In genomic region chr8:85072364-85072929, GRCm38 (mm10) we compare ENCODE assay signal across 9 mouse cellular contexts. TPM values are rescaled to one million over a fixed set of nuclear protein-coding genes. Genes with fewer than 3 reads are reported as not detected.
DNase-seq lines count a peak whose midpoint lies in the region; ATAC-seq and TF ChIP-seq lines count a peak whose summit lies in the region.
"Had no signal": no experiment of that assay in that cellular context is flagged by ENCODE, and none has a peak within 500 bp of the region (broad histone marks: within the 10 kb centered on the region; RNA-seq: fewer than 3 reads in every experiment).

No protein-coding gene starts in this region.

- H3K9me3 ChIP-seq in G1E (replicated peaks), result no peaks in the 10 kb centered on the region
- H3K9me3 ChIP-seq in forebrain, embryonic 16.5 days (ENCODE audit: control insufficient read depth, low read length), result no peaks in the 10 kb centered on the region
- no peaks in the 10 kb centered on the region for H3K9me3 ChIP-seq in midbrain, embryonic 10.5 days (replicated peaks)

- peak overlapping the region; percentile 88 for H3K9ac ChIP-seq in forebrain, embryonic 16.5 days (replicated peaks; ENCODE audit: low read depth, low read length)

- no peak for TF ChIP-seq POLR2A in kidney, adult 2 months (IDR thresholded peaks at IDR 0.05; ENCODE audit: low read depth, low read length)

- peak overlapping the region; percentile 54 for H3K27ac ChIP-seq in kidney, adult 2 months (ENCODE audit: insufficient read depth, low read depth, low read length)
- H3K27ac ChIP-seq in forebrain, embryonic 16.5 days (ENCODE audit: low read length), result peak overlapping the region; percentile 95
- H3K27ac ChIP-seq in midbrain, embryonic 10.5 days (replicated peaks), result peak overlapping the region; percentile 96

- no peaks in the 10 kb centered on the region for H3K36me3 ChIP-seq in kidney, adult 2 months (ENCODE audit: control insufficient read depth, insufficient read depth, low read length)
- H3K36me3 ChIP-seq in G1E (replicated peaks), result peaks cover 71% of the 10 kb centered on the region
- peaks cover 18% of the 10 kb centered on the region for H3K36me3 ChIP-seq in forebrain, embryonic 16.5 days (ENCODE audit: control insufficient read depth, insufficient read depth)
- H3K36me3 ChIP-seq in midbrain, embryonic 10.5 days, result peaks cover 52% of the 10 kb centered on the region

- WGBS in kidney, adult 2 months, result 22% methylated on average over 9 of the region's 9 CpGs
- 44% methylated on average over 9 of the region's 9 CpGs for WGBS in forebrain, embryonic 16.5 days
- WGBS in midbrain, embryonic 10.5 days, result 45% methylated on average over 9 of the region's 9 CpGs

- peak overlapping the region; percentile 76 for H3K4me3 ChIP-seq in kidney, adult 2 months (ENCODE audit: insufficient read depth, low read depth, low read length)
- peak overlapping the region; percentile 81 for H3K4me3 ChIP-seq in G1E (ENCODE audit: low read depth, low read length)
- peak overlapping the region; percentile 92 for H3K4me3 ChIP-seq in forebrain, embryonic 16.5 days (replicated peaks; ENCODE audit: low read length)
- peak overlapping the region; percentile 95 for H3K4me3 ChIP-seq in midbrain, embryonic 10.5 days

- no peak for TF ChIP-seq CTCF in kidney, adult 2 months (conservative IDR thresholded peaks at IDR 0.05; ENCODE audit: insufficient read depth, insufficient read length, low read depth, low read length)
- no peak for TF ChIP-seq CTCF in G1E (IDR thresholded peaks at IDR 0.05; ENCODE audit: low read depth, low read length)

- peaks cover 10% of the 10 kb centered on the region; the same call in 1 of the 2 replicates for H3K4me1 ChIP-seq in kidney, adult 2 months (ENCODE audit: control insufficient read depth, insufficient read depth, low read length)
- H3K4me1 ChIP-seq in G1E (ENCODE audit: insufficient read depth, low read depth, low read length), result peaks cover 54% of the 10 kb centered on the region
- peaks cover 16% of the 10 kb centered on the region for H3K4me1 ChIP-seq in forebrain, embryonic 16.5 days (replicated peaks; ENCODE audit: control insufficient read depth, insufficient read depth, low read length)
- peaks cover 28% of the 10 kb centered on the region for H3K4me1 ChIP-seq in midbrain, embryonic 10.5 days

- DNase-seq in kidney, adult 2 months, result no peak
- no peak for DNase-seq in kidney, postnatal 14 days
- no peak for DNase-seq in G1E (ENCODE audit: low spot score)
- no peak for DNase-seq in midbrain, embryonic 10.5 days (ENCODE audit: low spot score)
- DNase-seq in right cerebral cortex, adult 18-20 months, result no peak
- no peak for DNase-seq in urinary bladder, adult 2 months (ENCODE audit: low spot score)
- no peak for DNase-seq in layer of hippocampus, postnatal 14 days (ENCODE audit: low spot score in 2 of 2)

- ATAC-seq in G1E (ENCODE audit: extremely low read depth, insufficient number of reproducible peaks, low FRiP score, poor library complexity, severe bottlenecking), result no peak
- no peak for ATAC-seq in forebrain, embryonic 16.5 days

- H3K4me2 ChIP-seq in forebrain, embryonic 16.5 days (ENCODE audit: low read length), result peak overlapping the region; percentile 63

- no peaks in the 10 kb centered on the region for H3K27me3 ChIP-seq in kidney, adult 2 months (replicated peaks; ENCODE audit: control insufficient read depth, insufficient read depth, low read length)
- H3K27me3 ChIP-seq in G1E (ENCODE audit: insufficient read depth, low read length), result no peaks in the 10 kb centered on the region
- no peaks in the 10 kb centered on the region for H3K27me3 ChIP-seq in forebrain, embryonic 16.5 days (replicated peaks; ENCODE audit: control insufficient read depth, insufficient read depth, low read length)
- H3K27me3 ChIP-seq in midbrain, embryonic 10.5 days (ENCODE audit: low read depth, poor library complexity, severe bottlenecking), result no peaks in the 10 kb centered on the region

RNA-seq across cellular contexts. Expression of gene Dhps, which starts 0.9 kb away (rescaled TPM):
- polyA plus RNA-seq in kidney, adult 2 months (2012; rRNA removed), result 26.0 and 30.8 TPM in 2 replicates
- total RNA-seq in G1E (2014; fragmentation: Nextera tagmentation), result 42.9 and 58.5 TPM in 2 replicates
- total RNA-seq in G1E (2017), result 33.9 and 36.2 TPM in 2 replicates
- 27.3 and 41.7 TPM in 2 replicates for polyA plus RNA-seq in G1E (2012)
- 87.2 and 98.7 TPM in 2 replicates for polyA plus RNA-seq in forebrain, embryonic 16.5 days (2015; fragmentation: Nextera tagmentation; extraction: Ambion mirVana)
- polyA plus RNA-seq in midbrain, embryonic 10.5 days (2016; fragmentation: Nextera tagmentation; extraction: Ambion mirVana), result 70.8 and 71.8 TPM in 2 replicates
- 41.0 and 47.1 TPM in 2 replicates for polyA plus RNA-seq in urinary bladder, adult 2 months (2012; rRNA removed)
- 10 to 100 TPM; 63.8 to 67.4 TPM for total RNA-seq in layer of hippocampus, postnatal 14 days (2021)

RNA-seq across cellular contexts. Expression of gene Gm5741, which starts 4.7 kb away (rescaled TPM):
- polyA plus RNA-seq in kidney, adult 2 months (2012; rRNA removed), result 0.91 TPM in 1 of 2 replicates, not detected in the other
- not detected in 2 replicates for total RNA-seq in G1E (2014; fragmentation: Nextera tagmentation)
- 0.99 and 1.0 TPM in 2 replicates for total RNA-seq in G1E (2017)
- polyA plus RNA-seq in G1E (2012), result 0.89 and 1.8 TPM in 2 replicates
- polyA plus RNA-seq in forebrain, embryonic 16.5 days (2015; fragmentation: Nextera tagmentation; extraction: Ambion mirVana), result 0.84 TPM in 1 of 2 replicates, not detected in the other
- 0.91 and 1.1 TPM in 2 replicates for polyA plus RNA-seq in midbrain, embryonic 10.5 days (2016; fragmentation: Nextera tagmentation; extraction: Ambion mirVana)
- 0.43 and 1.2 TPM in 2 replicates for polyA plus RNA-seq in urinary bladder, adult 2 months (2012; rRNA removed)
- not detected for total RNA-seq in layer of hippocampus, postnatal 14 days (2021)
- polyA plus RNA-seq: activated CD4-positive, CD25-positive, alpha-beta regulatory T cell, adult 4 months had no signal

RNA-seq across cellular contexts. Expression of gene Wdr83os, which starts 8.1 kb away (rescaled TPM):
- polyA plus RNA-seq in kidney, adult 2 months (2012; rRNA removed), result 141 and 157 TPM in 2 replicates
- total RNA-seq in G1E (2014; fragmentation: Nextera tagmentation), result 79.0 and 99.0 TPM in 2 replicates
- total RNA-seq in G1E (2017), result 22.0 and 29.4 TPM in 2 replicates
- 5.0 and 11.7 TPM in 2 replicates for polyA plus RNA-seq in G1E (2012)
- polyA plus RNA-seq in forebrain, embryonic 16.5 days (2015; fragmentation: Nextera tagmentation; extraction: Ambion mirVana), result 129 and 133 TPM in 2 replicates
- 133 and 142 TPM in 2 replicates for polyA plus RNA-seq in midbrain, embryonic 10.5 days (2016; fragmentation: Nextera tagmentation; extraction: Ambion mirVana)
- polyA plus RNA-seq in urinary bladder, adult 2 months (2012; rRNA removed), result 95.6 and 103 TPM in 2 replicates
- total RNA-seq in layer of hippocampus, postnatal 14 days (2021), result 10 to 100 TPM; 57.5 to 61.5 TPM

RNA-seq across cellular contexts. Expression of gene Wdr83, which starts 8.7 kb away (rescaled TPM):
- 33.7 and 37.7 TPM in 2 replicates for polyA plus RNA-seq in kidney, adult 2 months (2012; rRNA removed)
- total RNA-seq in G1E (2014; fragmentation: Nextera tagmentation), result 22.4 and 23.8 TPM in 2 replicates
- total RNA-seq in G1E (2017), result 27.2 and 28.4 TPM in 2 replicates
- 24.2 and 38.9 TPM in 2 replicates for polyA plus RNA-seq in G1E (2012)
- 53.1 and 61.1 TPM in 2 replicates for polyA plus RNA-seq in forebrain, embryonic 16.5 days (2015; fragmentation: Nextera tagmentation; extraction: Ambion mirVana)
- 61.2 and 70.6 TPM in 2 replicates for polyA plus RNA-seq in midbrain, embryonic 10.5 days (2016; fragmentation: Nextera tagmentation; extraction: Ambion mirVana)
- 35.8 and 45.7 TPM in 2 replicates for polyA plus RNA-seq in urinary bladder, adult 2 months (2012; rRNA removed)
- 10 to 100 TPM; 26.3 to 34.6 TPM for total RNA-seq in layer of hippocampus, postnatal 14 days (2021)

RNA-seq across cellular contexts. Expression of gene Man2b1, which starts 10.6 kb away (rescaled TPM):
- 111 and 116 TPM in 2 replicates for polyA plus RNA-seq in kidney, adult 2 months (2012; rRNA removed)
- total RNA-seq in G1E (2014; fragmentation: Nextera tagmentation) (91.8 and 105 TPM in 2 replicates), G1E (2017) (87.7 and 88.0 TPM in 2 replicates)
- 12.4 and 19.3 TPM in 2 replicates for polyA plus RNA-seq in G1E (2012)
- polyA plus RNA-seq in forebrain, embryonic 16.5 days (2015; fragmentation: Nextera tagmentation; extraction: Ambion mirVana), result 15.6 and 17.7 TPM in 2 replicates
- polyA plus RNA-seq in midbrain, embryonic 10.5 days (2016; fragmentation: Nextera tagmentation; extraction: Ambion mirVana), result 23.5 and 23.7 TPM in 2 replicates
- polyA plus RNA-seq in urinary bladder, adult 2 months (2012; rRNA removed), result 72.9 and 74.8 TPM in 2 replicates
- 10 to 100 TPM; 39.6 to 42.7 TPM for total RNA-seq in layer of hippocampus, postnatal 14 days (2021)
